Mouse (Mus musculus): ENCODE results near the gene Pld6. TPM values are rescaled to one million over a fixed set of nuclear protein-coding genes. Genes with fewer than 3 reads are reported as not detected.
"Not testable (repeated sequence)": the region's sequence is repeated elsewhere in the genome, so short reads cannot be mapped to it uniquely, and the experiment has no call there.

The Pld6 gene
- total RNA-seq, 2 experiments from 2014 or later = 0.54 to 0.76 TPM

GRCm38 (mm10) chr11:59756351-59756750 lies 31.1 kb downstream of the Pld6 start:
- intact Hi-C loops (cut with DNase I) = no loop called here

DNA sequence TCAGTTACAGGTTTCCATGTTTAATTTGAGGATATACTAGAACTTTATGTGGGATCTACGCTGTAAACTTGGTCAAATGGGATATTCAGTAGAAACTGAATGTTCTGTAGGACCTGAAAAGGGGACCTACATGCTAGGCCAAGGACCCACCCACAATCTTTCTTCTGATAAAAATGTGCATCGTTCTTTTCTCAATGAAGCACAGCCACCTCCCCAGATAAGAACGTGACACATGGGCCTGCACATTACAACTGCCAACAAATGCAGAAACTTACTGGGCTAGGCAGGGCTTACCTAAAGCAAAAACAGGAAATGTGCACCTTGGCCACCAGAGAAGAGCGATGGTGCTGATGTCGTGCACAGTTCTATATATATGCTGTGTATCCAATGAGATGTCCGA lies 32.9 kb downstream of the Pld6 start:
- intact Hi-C loops (cut with DNase I) = no loop called here

More at GRCm38 (mm10) chr11:59756351-59756750, 31.1 kb downstream of the Pld6 start:
- no peak for DNase-seq

DNA sequence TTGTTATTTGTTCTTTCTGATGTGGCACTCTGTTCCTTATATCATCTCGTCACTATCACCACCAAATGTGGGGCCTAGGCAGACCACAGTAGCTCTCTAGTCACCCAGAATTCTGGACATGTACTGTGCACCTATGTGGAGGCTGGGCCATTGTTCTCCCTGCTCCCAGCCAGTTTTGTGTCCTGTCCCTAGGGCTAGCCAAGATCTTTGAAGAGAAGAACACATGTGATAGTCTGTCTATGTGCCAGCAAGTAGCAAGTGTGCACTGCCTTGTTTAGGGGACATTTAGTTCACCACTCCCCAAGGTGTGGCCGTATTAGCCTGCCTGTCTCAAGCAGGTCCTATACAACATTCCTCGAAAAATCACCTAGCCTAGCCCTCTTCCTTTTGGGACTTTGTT lies 38.4 kb downstream of the Pld6 start:
- intact Hi-C loops (cut with DNase I) = loop anchor here (10.0 kb wide), 1 partner anchor 224 kb away; the partner anchor contains the start of gene Zkscan17
- no peak for DNase-seq

More for the DNA sequence above, 32.9 kb downstream of the Pld6 start:
- DNase-seq = no peak

GRCm38 (mm10) chr11:59746614-59747013 lies 40.8 kb downstream of the Pld6 start:
- intact Hi-C loops (cut with DNase I) = loop anchor here (1.0 to 10.0 kb wide), 2 partner anchors 125 to 222 kb away; partner anchors contain the start of gene Zkscan17
- peak; percentile 61 to 71 for DNase-seq

- no peak for DNase-seq
- intact Hi-C loops (cut with DNase I) = loop anchor here (10.0 kb wide), 1 partner anchor 221 kb away; the partner anchor contains the start of gene Zkscan17
Measured at GRCm38 (mm10) chr11:59745851-59746250, 41.6 kb downstream of the Pld6 start.

- intact Hi-C loops (cut with DNase I) = loop anchor here (10.0 kb wide), 1 partner anchor 220 kb away; the partner anchor contains the start of gene Zkscan17
- no peak for DNase-seq
Measured at GRCm38 (mm10) chr11:59744374-59744773, 43.1 kb downstream of the Pld6 start.

- intact Hi-C loops (cut with DNase I) = loop anchor here (10.0 kb wide), 1 partner anchor 219 kb away; the partner anchor contains the start of gene Zkscan17
- no peak for DNase-seq
Measured at GRCm38 (mm10) chr11:59743712-59744111, 43.7 kb downstream of the Pld6 start.

GRCm38 (mm10) chr11:59743307-59743706 lies 44.1 kb downstream of the Pld6 start:
- DNase-seq = no peak
- intact Hi-C loops (cut with DNase I) = loop anchor here (10.0 kb wide), 1 partner anchor 219 kb away; the partner anchor contains the start of gene Zkscan17

GRCm38 (mm10) chr11:59741915-59742314 lies 45.5 kb downstream of the Pld6 start:
- intact Hi-C loops (cut with DNase I) = loop anchor here (10.0 kb wide), 1 partner anchor 217 kb away; the partner anchor contains the start of gene Zkscan17
- no peak for DNase-seq

GRCm38 (mm10) chr11:59739996-59740395 lies 47.4 kb downstream of the Pld6 start:
- intact Hi-C loops (cut with DNase I) = loop anchor here (10.0 kb wide), 1 partner anchor 215 kb away; the partner anchor contains the start of gene Zkscan17
- no peak for DNase-seq

DNA sequence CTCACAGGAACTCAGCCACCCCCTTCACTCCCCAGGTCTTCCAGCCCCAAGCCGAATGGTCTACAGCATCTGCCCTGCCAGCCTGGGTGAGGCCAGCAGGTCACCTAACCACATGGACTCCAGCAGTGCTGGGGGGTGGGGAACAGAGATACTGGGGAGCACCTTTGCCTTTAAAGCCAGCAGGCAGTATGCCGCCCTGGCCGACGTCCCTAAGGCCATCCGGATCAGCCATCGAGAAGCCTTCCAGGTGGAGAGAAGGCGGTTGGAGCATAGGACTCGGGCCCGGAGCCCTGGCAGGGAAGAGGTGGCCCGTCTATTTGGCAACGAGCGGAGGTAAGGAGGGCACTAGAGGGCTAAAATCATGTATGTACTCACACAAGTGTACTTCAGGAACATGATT lies 50.2 kb downstream of the Pld6 start:
- DNase-seq = no peak
- intact Hi-C loops (cut with DNase I) = loop anchor here (2.0 kb wide), 1 partner anchor 112 kb away; no protein-coding TSS in a partner anchor

- not testable (repeated sequence) for DNase-seq
- intact Hi-C loops (cut with DNase I) = loop anchor here (2.0 kb wide), 2 partner anchors 73 to 111 kb away; no protein-coding TSS in a partner anchor
Measured at GRCm38 (mm10) chr11:59735938-59736337, 51.5 kb downstream of the Pld6 start.

DNA sequence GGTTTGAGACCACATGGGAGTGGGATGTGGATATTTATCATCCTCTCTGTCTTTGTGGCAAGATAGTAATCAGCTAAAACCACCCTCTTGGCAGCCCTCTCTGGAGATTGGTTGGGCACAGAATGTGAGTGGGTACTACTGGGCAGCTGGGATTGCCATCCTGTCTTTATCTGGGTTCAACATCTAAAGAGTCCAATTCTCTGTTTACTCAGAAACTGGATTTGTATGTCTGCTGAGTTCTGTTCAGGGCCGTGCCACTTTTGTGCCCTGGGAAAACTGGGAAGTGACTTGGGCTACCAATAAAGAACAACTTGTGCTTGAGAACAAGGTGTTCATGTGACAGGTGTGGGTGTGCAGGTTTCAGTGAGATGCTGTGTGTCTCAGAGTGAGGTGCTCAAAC lies 53.1 kb downstream of the Pld6 start:
- intact Hi-C loops (cut with DNase I) = loop anchor here (2.0 kb wide), 1 partner anchor 72 kb away; no protein-coding TSS in a partner anchor
- DNase-seq = no peak

Other genes with a start within 250 kb of the Pld6 start
- under 1 TPM; 0.51 to 0.55 TPM for gene Nlrp3, start 246.1 kb downstream of the Pld6 start, total RNA-seq (2021)
- not detected for gene Olfr222, start 211.4 kb downstream of the Pld6 start, total RNA-seq (2021)
- gene Olfr223, start 194.4 kb downstream of the Pld6 start, total RNA-seq (2021) = not detected
- 100 to 1,000 TPM; 171 to 185 TPM for gene Mprip, start 126.3 kb downstream of the Pld6 start, total RNA-seq (2021)
- gene Flcn, start 22.4 kb upstream of the Pld6 start, total RNA-seq (2021) = 10 to 100 TPM; 42.7 to 43.5 TPM
- gene Nt5m, start 51.8 kb upstream of the Pld6 start, total RNA-seq (2021) = 10 to 100 TPM; 25.0 to 25.1 TPM
- 10 to 100 TPM; 69.5 to 69.9 TPM for gene Cops3, start 52.2 kb upstream of the Pld6 start, total RNA-seq (2021)
- gene Med9, start 160.6 kb upstream of the Pld6 start, total RNA-seq (2021) = 10 to 100 TPM; 22.4 TPM
- 10 to 100 TPM; 11.9 to 13.4 TPM for gene Rasd1, start 177.3 kb upstream of the Pld6 start, total RNA-seq (2021)